Mouse (Mus musculus) ES-E14 (cell line): ENCODE measurements around the gene Pmpca. TPM values are rescaled to one million over a fixed set of nuclear protein-coding genes. Genes with fewer than 3 reads are reported as not detected.

Experiments used
- DNase-seq: peaks from one replicate; pipeline ENCODE4 v3.0.0-alpha.2; 2013; ENCODE audit warnings: low read depth, low spot score
- H3K27ac ChIP-seq: 2 replicates; pipeline ENCODE4 v1.5.1; 2012; ENCODE audit warnings: low read depth, mild to moderate bottlenecking, low read length, moderate library complexity, mixed read lengths; ENCODE audit not compliant: poor library complexity, insufficient read depth, severe bottlenecking
- H3K36me3 ChIP-seq: 2 replicates; pipeline ENCODE4 v1.6.1; 2012; ENCODE audit warnings: mild to moderate bottlenecking, low read length, moderate library complexity, mixed read lengths; ENCODE audit not compliant: control insufficient read depth, poor library complexity, insufficient read depth, severe bottlenecking
- H3K4me1 ChIP-seq, 2 experiments: fragments of 150-350 bp in 1 of 2; sonication (generic) in 1 of 2; 2 replicates each; pipeline ENCODE4 v1.6.1; 2012; ENCODE audit warnings: low read length in 2 of 2, mild to moderate bottlenecking in 1 of 2, mixed read lengths in 1 of 2; ENCODE audit not compliant: control insufficient read depth in 2 of 2, insufficient read depth in 2 of 2, poor library complexity in 1 of 2
- H3K4me3 ChIP-seq, 2 experiments: fragments of 150-350 bp in 1 of 2; sonication (generic) in 1 of 2; 2 replicates each; pipeline ENCODE4 v1.5.1; 2012; ENCODE audit warnings: low read length in 2 of 2, low read depth in 1 of 2, mild to moderate bottlenecking in 1 of 2, mixed read lengths in 1 of 2; ENCODE audit not compliant: insufficient read depth in 1 of 2, poor library complexity in 1 of 2, severe bottlenecking in 1 of 2
- H3K9ac ChIP-seq: 2 replicates; pipeline ENCODE4 v1.6.1; 2012; ENCODE audit warnings: low read depth, mild to moderate bottlenecking, low read length, mixed read lengths; ENCODE audit not compliant: poor library complexity, insufficient read depth, severe bottlenecking
- H3K9me3 ChIP-seq: fragments of 150-350 bp; sonication (generic); 2 replicates; pipeline ENCODE4 v1.6.1; 2012; ENCODE audit warnings: low read depth, mild to moderate bottlenecking, low read length; ENCODE audit not compliant: control insufficient read depth, insufficient read depth
- CHD2 ChIP-seq: IDR thresholded peaks from 2 replicates; pipeline ENCODE4 v1.6.1; 2014; ENCODE audit warnings: mild to moderate bottlenecking, low read depth, low read length, inconsistent platforms
- HCFC1 ChIP-seq: IDR thresholded peaks from 2 replicates; pipeline ENCODE4 v1.6.1; 2012; ENCODE audit warnings: low read length, inconsistent platforms, borderline replicate concordance; ENCODE audit not compliant: insufficient read depth
- MAFK ChIP-seq: IDR thresholded peaks from 2 replicates; pipeline ENCODE4 v1.6.1; 2014; ENCODE audit warnings: mild to moderate bottlenecking, low read depth, low read length, inconsistent platforms; ENCODE audit not compliant: insufficient read depth
- ZC3H11A ChIP-seq: IDR thresholded peaks from 2 replicates; pipeline ENCODE4 v1.6.1; 2012; ENCODE audit warnings: low read depth, mild to moderate bottlenecking, inconsistent platforms, low read length, borderline replicate concordance
- ZNF384 ChIP-seq: IDR thresholded peaks from 2 replicates; pipeline ENCODE4 v1.6.1; 2012; ENCODE audit warnings: low read depth, low read length, inconsistent platforms
- in situ Hi-C, 2 experiments: fragments of 600-800 bp; cut with MboI; formaldehyde crosslinking; loops; one replicate each; pipeline ENCODE4 v1.15.1; 2025; ENCODE audit warnings: low sequenced_read_pairs in 2 of 2, inconsistent platforms in 1 of 2; ENCODE audit not compliant: unreplicated experiment in 2 of 2
- total RNA-seq: library from RNA; depleted of rRNA; stranded (reverse); fragments of 300-350 nt; gene quantifications from 2 replicates; pipeline ENCODE4 v1.2.3, GENCODE M21; 2012

Gene Pmpca
- total RNA-seq, 1 experiment, result 149 TPM

- H3K36me3 ChIP-seq, result peaks cover 3% of the 10 kb centered on the region
- H3K9me3 ChIP-seq, result no peaks in the 10 kb centered on the region
- H3K9ac ChIP-seq, result no peak overlapping the region
- no peak overlapping the region for H3K4me3 ChIP-seq
- peaks cover 0 to 13% of the 10 kb centered on the region in 2 experiments; a peak in 2 of 4 replicates for H3K4me1 ChIP-seq
- TF ChIP-seq ZNF384, result no peak
- TF ChIP-seq HCFC1, result no peak
- no peak for TF ChIP-seq CHD2
- no peak for TF ChIP-seq MAFK
- TF ChIP-seq ZC3H11A, result no peak
- in situ Hi-C loops, result no loop called here
- DNase-seq, result no peak
- H3K27ac ChIP-seq, result no peak overlapping the region
Observed at GRCm38 (mm10) chr2:26358667-26359320, 30.3 kb upstream of the Pmpca start.

- no peak overlapping the region for H3K27ac ChIP-seq
- TF ChIP-seq ZC3H11A (no peak), ZNF384 (no peak), HCFC1 (no peak), CHD2 (no peak), MAFK (no peak)
- H3K4me3 ChIP-seq, result no peak overlapping the region
- H3K9ac ChIP-seq, result no peak overlapping the region
- H3K36me3 ChIP-seq, result peaks cover 15% of the 10 kb centered on the region
- no peaks in the 10 kb centered on the region for H3K9me3 ChIP-seq
- H3K4me1 ChIP-seq, result peaks cover 0 to 13% of the 10 kb centered on the region in 2 experiments; a peak in 2 of 4 replicates
- in situ Hi-C loops, result no loop called here
- DNase-seq, result no peak
Observed at GRCm38 (mm10) chr2:26359983-26360382, 29.2 kb upstream of the Pmpca start.

GRCm38 (mm10) chr2:26360772-26361171 lies 28.4 kb upstream of the Pmpca start, which contains the start of gene Card9:
TSS of gene Card9 (minus strand) at chr2:26360918.
- Histone ChIP-seq H3K27ac (no peak within 1 kb of the TSS), H3K4me3 (no peak within 1 kb of the TSS), H3K36me3 (peaks cover 23% of the 10 kb centered on the region), H3K4me1 (peaks cover 0 to 13% of the 10 kb centered on the region in 2 experiments; a peak in 2 of 4 replicates), H3K9me3 (no peaks in the 10 kb centered on the region), H3K9ac (no peak within 1 kb of the TSS)
- TF ChIP-seq ZC3H11A (no peak), ZNF384 (no peak), CHD2 (no peak), MAFK (no peak), HCFC1 (no peak)
- DNase-seq, result no peak
- in situ Hi-C loops, result no loop called here

GRCm38 (mm10) chr2:26362991-26363390 lies 26.1 kb upstream of the Pmpca start:
- TF ChIP-seq ZNF384 (no peak), HCFC1 (no peak), ZC3H11A (no peak), CHD2 (no peak), MAFK (no peak)
- H3K4me1 ChIP-seq, result no peaks in the 10 kb centered on the region
- no peak overlapping the region for H3K4me3 ChIP-seq
- no peak for DNase-seq
- H3K36me3 ChIP-seq, result peaks cover 45% of the 10 kb centered on the region
- in situ Hi-C loops, result no loop called here
- no peak overlapping the region for H3K9ac ChIP-seq
- no peaks in the 10 kb centered on the region for H3K9me3 ChIP-seq
- H3K27ac ChIP-seq, result no peak overlapping the region
